14 mouse cellular contexts compared by ENCODE assay signal in genomic region chr11:99854121-99854520, GRCm38 (mm10). TPM values are rescaled to one million over a fixed set of nuclear protein-coding genes. Genes with fewer than 3 reads are reported as not detected.
DNase-seq lines count a peak whose midpoint lies in the region; ATAC-seq and TF ChIP-seq lines count a peak whose summit lies in the region.
"Had no signal": no experiment of that assay in that cellular context is flagged by ENCODE, and none has a peak within 500 bp of the region (broad histone marks: within the 10 kb centered on the region; RNA-seq: fewer than 3 reads in every experiment).

No protein-coding gene starts in this region.

- no peak for TF ChIP-seq POLR2A in liver, adult 2 months (IDR thresholded peaks at IDR 0.05; ENCODE audit: extremely low read depth, insufficient read depth, low read length)

- no peak overlapping the region for H3K4me2 ChIP-seq in forebrain, embryonic 14.5 days (ENCODE audit: low read length)
- no peak overlapping the region for H3K4me2 ChIP-seq in midbrain, embryonic 15.5 days
- H3K4me2 ChIP-seq: embryonic facial prominence, embryonic 13.5 days; intestine, embryonic 15.5 days; limb, embryonic 15.5 days had no signal

- peak; percentile 60 for DNase-seq in forebrain, embryonic 14.5 days (ENCODE audit: low spot score)
- DNase-seq in forebrain, embryonic 10.5 days (ENCODE audit: extremely low spot score, low spot score): no peak
- no peak for DNase-seq in liver, adult 2 months (ENCODE audit: extremely low read depth, low read depth, low spot score)
- DNase-seq in liver: no peak
- DNase-seq in brain, adult 2 months (ENCODE audit: low read depth, low spot score): peak; percentile 27
- DNase-seq in spleen, postnatal 4 days (ENCODE audit: low spot score in 2 of 2): no peak
- no peak for DNase-seq in spleen, adult 12 weeks (ENCODE audit: low spot score)
- DNase-seq: gastrocnemius, postnatal 36 days had no signal

- no peaks in the 10 kb centered on the region for H3K4me1 ChIP-seq in forebrain, embryonic 14.5 days (ENCODE audit: control insufficient read depth, insufficient read depth, low read length)
- no peaks in the 10 kb centered on the region for H3K4me1 ChIP-seq in forebrain, embryonic 10.5 days
- no peaks in the 10 kb centered on the region for H3K4me1 ChIP-seq in liver, adult 2 months (ENCODE audit: control insufficient read depth, insufficient read depth, low read length)
- peaks cover 4% of the 10 kb centered on the region; the same call in 1 of the 2 replicates for H3K4me1 ChIP-seq in midbrain, embryonic 15.5 days
- H3K4me1 ChIP-seq: embryonic facial prominence, embryonic 13.5 days; intestine, embryonic 15.5 days; limb, embryonic 15.5 days had no signal

- H3K9me3 ChIP-seq in forebrain, embryonic 14.5 days (replicated peaks; ENCODE audit: control insufficient read depth, low read length): no peaks in the 10 kb centered on the region
- H3K9me3 ChIP-seq in forebrain, embryonic 10.5 days: 0 out of 2 replicates have a peak, but pooled peaks cover 4% of the 10 kb centered on the region
- no peaks in the 10 kb centered on the region for H3K9me3 ChIP-seq in midbrain, embryonic 15.5 days
- H3K9me3 ChIP-seq: embryonic facial prominence, embryonic 13.5 days; intestine, embryonic 15.5 days; limb, embryonic 15.5 days had no signal

- no peak overlapping the region for H3K27ac ChIP-seq in forebrain, embryonic 14.5 days (ENCODE audit: low read depth, low read length)
- H3K27ac ChIP-seq in forebrain, embryonic 10.5 days: no peak overlapping the region
- H3K27ac ChIP-seq in liver, adult 2 months (replicated peaks; ENCODE audit: insufficient read depth, low read depth, low read length): no peak overlapping the region
- H3K27ac ChIP-seq in midbrain, embryonic 15.5 days: peak overlapping the region; percentile 2; the same call in 1 of the 2 replicates
- H3K27ac ChIP-seq: embryonic facial prominence, embryonic 13.5 days; intestine, embryonic 15.5 days; limb, embryonic 15.5 days had no signal

- H3K9ac ChIP-seq in forebrain, embryonic 14.5 days (ENCODE audit: low read length): no peak overlapping the region
- H3K9ac ChIP-seq in liver, adult 2 months (ENCODE audit: low read depth, low read length): no peak overlapping the region
- H3K9ac ChIP-seq in midbrain, embryonic 15.5 days: no peak overlapping the region
- H3K9ac ChIP-seq: embryonic facial prominence, embryonic 13.5 days; intestine, embryonic 15.5 days; limb, embryonic 15.5 days had no signal

- no peaks in the 10 kb centered on the region for H3K27me3 ChIP-seq in forebrain, embryonic 14.5 days (replicated peaks; ENCODE audit: control insufficient read depth, insufficient read depth, low read length)
- no peaks in the 10 kb centered on the region for H3K27me3 ChIP-seq in forebrain, embryonic 10.5 days (ENCODE audit: poor library complexity, severe bottlenecking)
- 0 out of 2 replicates have a peak, but pooled peaks cover 2% of the 10 kb centered on the region for H3K27me3 ChIP-seq in liver, adult 2 months (ENCODE audit: control insufficient read depth, insufficient read depth, low read length)
- H3K27me3 ChIP-seq in midbrain, embryonic 15.5 days (replicated peaks): no peaks in the 10 kb centered on the region
- H3K27me3 ChIP-seq: embryonic facial prominence, embryonic 13.5 days; intestine, embryonic 15.5 days; limb, embryonic 15.5 days had no signal

- ATAC-seq in forebrain, embryonic 14.5 days: no peak
- ATAC-seq in midbrain, embryonic 15.5 days (replicated peaks): 0 out of 2 replicates have a peak, but pooled peaks have one; percentile 54
- ATAC-seq: intestine, embryonic 15.5 days had no signal

- TF ChIP-seq CTCF in liver, adult 2 months (IDR thresholded peaks at IDR 0.05; ENCODE audit: low read depth, low read length): peak; percentile 51

- WGBS in forebrain, embryonic 14.5 days: 55% methylated on average over 3 of the region's 3 CpGs
- WGBS in forebrain, embryonic 10.5 days: 66% methylated on average over 3 of the region's 3 CpGs
- 73% methylated on average over 3 of the region's 3 CpGs for WGBS in liver, adult 2 months
- WGBS in midbrain, embryonic 15.5 days: 67% methylated on average over 3 of the region's 3 CpGs

- H3K79me2 ChIP-seq in liver, adult 2 months (ENCODE audit: control insufficient read depth, insufficient read depth, low read length): no peaks in the 10 kb centered on the region

- H3K4me3 ChIP-seq in forebrain, embryonic 14.5 days (ENCODE audit: low read depth, low read length): no peak overlapping the region
- H3K4me3 ChIP-seq in forebrain, embryonic 10.5 days: no peak overlapping the region
- H3K4me3 ChIP-seq in liver, adult 2 months (ENCODE audit: insufficient read depth, low read depth, low read length): no peak overlapping the region
- H3K4me3 ChIP-seq in midbrain, embryonic 15.5 days: no peak overlapping the region
- H3K4me3 ChIP-seq: embryonic facial prominence, embryonic 13.5 days; intestine, embryonic 15.5 days; limb, embryonic 15.5 days; myocyte had no signal

- no peaks in the 10 kb centered on the region for H3K36me3 ChIP-seq in forebrain, embryonic 14.5 days (ENCODE audit: control insufficient read depth, insufficient read depth, low read length)
- H3K36me3 ChIP-seq in forebrain, embryonic 10.5 days (replicated peaks): no peaks in the 10 kb centered on the region
- no peaks in the 10 kb centered on the region for H3K36me3 ChIP-seq in liver, adult 2 months (ENCODE audit: control insufficient read depth, insufficient read depth, low read length)
- no peaks in the 10 kb centered on the region for H3K36me3 ChIP-seq in midbrain, embryonic 15.5 days (replicated peaks)
- H3K36me3 ChIP-seq: embryonic facial prominence, embryonic 13.5 days; intestine, embryonic 15.5 days; limb, embryonic 15.5 days had no signal

RNA-seq across cellular contexts. Expression of gene Krtap4-16, which starts 2.7 kb away (rescaled TPM):
- polyA plus RNA-seq in forebrain, embryonic 14.5 days (2014; fragmentation: Nextera tagmentation; extraction: Ambion mirVana): not detected in 2 replicates
- polyA plus RNA-seq in forebrain, embryonic 10.5 days (2016; fragmentation: Nextera tagmentation; extraction: Ambion mirVana): not detected in 2 replicates
- total RNA-seq in liver, adult 2 months (2014; rRNA removed): not detected in 2 replicates
- polyA plus RNA-seq in liver, adult 2 months (2012; rRNA removed): not detected in 2 replicates
- not detected in 2 replicates for polyA plus RNA-seq in midbrain, embryonic 15.5 days (2015; fragmentation: Nextera tagmentation; extraction: Ambion mirVana)
- total RNA-seq: gastrocnemius, postnatal 36 days had no signal
- polyA plus RNA-seq: C2C12; embryonic facial prominence, embryonic 13.5 days; intestine, embryonic 15.5 days; limb, embryonic 15.5 days; myocyte had no signal

RNA-seq across cellular contexts. Expression of gene Gm11568, which starts 3.6 kb away (rescaled TPM):
- polyA plus RNA-seq in forebrain, embryonic 14.5 days (2014; fragmentation: Nextera tagmentation; extraction: Ambion mirVana): not detected in 2 replicates
- polyA plus RNA-seq in forebrain, embryonic 10.5 days (2016; fragmentation: Nextera tagmentation; extraction: Ambion mirVana): not detected in 2 replicates
- not detected in 2 replicates for total RNA-seq in liver, adult 2 months (2014; rRNA removed)
- polyA plus RNA-seq in liver, adult 2 months (2012; rRNA removed): not detected in 2 replicates
- polyA plus RNA-seq in midbrain, embryonic 15.5 days (2015; fragmentation: Nextera tagmentation; extraction: Ambion mirVana): not detected in 2 replicates
- total RNA-seq: gastrocnemius, postnatal 36 days had no signal
- polyA plus RNA-seq: C2C12; embryonic facial prominence, embryonic 13.5 days; intestine, embryonic 15.5 days; limb, embryonic 15.5 days; myocyte had no signal

RNA-seq across cellular contexts. Expression of gene Gm11559, which starts 10.2 kb away (rescaled TPM):
- polyA plus RNA-seq in forebrain, embryonic 14.5 days (2014; fragmentation: Nextera tagmentation; extraction: Ambion mirVana): not detected in 2 replicates
- not detected in 2 replicates for polyA plus RNA-seq in forebrain, embryonic 10.5 days (2016; fragmentation: Nextera tagmentation; extraction: Ambion mirVana)
- total RNA-seq in liver, adult 2 months (2014; rRNA removed): not detected in 2 replicates
- not detected in 2 replicates for polyA plus RNA-seq in liver, adult 2 months (2012; rRNA removed)
- polyA plus RNA-seq in midbrain, embryonic 15.5 days (2015; fragmentation: Nextera tagmentation; extraction: Ambion mirVana): not detected in 2 replicates
- total RNA-seq: gastrocnemius, postnatal 36 days had no signal
- polyA plus RNA-seq: C2C12; embryonic facial prominence, embryonic 13.5 days; intestine, embryonic 15.5 days; limb, embryonic 15.5 days; myocyte had no signal

RNA-seq across cellular contexts. Expression of gene 2300003K06Rik, which starts 16.3 kb away (rescaled TPM):
- not detected in 2 replicates for polyA plus RNA-seq in forebrain, embryonic 14.5 days (2014; fragmentation: Nextera tagmentation; extraction: Ambion mirVana)
- polyA plus RNA-seq in forebrain, embryonic 10.5 days (2016; fragmentation: Nextera tagmentation; extraction: Ambion mirVana): not detected in 2 replicates
- not detected in 2 replicates for total RNA-seq in liver, adult 2 months (2014; rRNA removed)
- polyA plus RNA-seq in liver, adult 2 months (2012; rRNA removed): not detected in 2 replicates
- polyA plus RNA-seq in midbrain, embryonic 15.5 days (2015; fragmentation: Nextera tagmentation; extraction: Ambion mirVana): not detected in 2 replicates
- total RNA-seq: gastrocnemius, postnatal 36 days had no signal
- polyA plus RNA-seq: C2C12; embryonic facial prominence, embryonic 13.5 days; intestine, embryonic 15.5 days; limb, embryonic 15.5 days; myocyte had no signal

RNA-seq across cellular contexts. Expression of gene Krtap9-1, which starts 19.1 kb away (rescaled TPM):
- polyA plus RNA-seq in forebrain, embryonic 14.5 days (2014; fragmentation: Nextera tagmentation; extraction: Ambion mirVana): not detected in 2 replicates
- polyA plus RNA-seq in forebrain, embryonic 10.5 days (2016; fragmentation: Nextera tagmentation; extraction: Ambion mirVana): not detected in 2 replicates
- not detected in 2 replicates for total RNA-seq in liver, adult 2 months (2014; rRNA removed)
- not detected in 2 replicates for polyA plus RNA-seq in liver, adult 2 months (2012; rRNA removed)
- polyA plus RNA-seq in midbrain, embryonic 15.5 days (2015; fragmentation: Nextera tagmentation; extraction: Ambion mirVana): not detected in 2 replicates
- total RNA-seq: gastrocnemius, postnatal 36 days had no signal
- polyA plus RNA-seq: C2C12; embryonic facial prominence, embryonic 13.5 days; intestine, embryonic 15.5 days; limb, embryonic 15.5 days; myocyte had no signal

Comparison
In these comparisons a context has a peak if more than half of its experiments do, and no peak if none do; other contexts are left out.
1. DNase-seq: peak in forebrain, embryonic 14.5 days (single experiment) and brain, adult 2 months (single experiment); none in forebrain, embryonic 10.5 days (single experiment), liver, adult 2 months (single experiment), liver (single experiment), spleen, postnatal 4 days (0 of 2) and spleen, adult 12 weeks (single experiment).